Mouse (Mus musculus): ENCODE data around the gene Tcf7.
A peak's percentile ranks its signal among the peaks of the same experiment; 100 is the strongest.

The Tcf7 gene

GRCm38 (mm10) chr11:52282774-52283595 is at the start of gene Tcf7:
Gene Tcf7 (minus strand): TSS chr11:52283014.
- peak; percentile 76 for DNase-seq (ENCODE audit: low read depth, low spot score)

DNA sequence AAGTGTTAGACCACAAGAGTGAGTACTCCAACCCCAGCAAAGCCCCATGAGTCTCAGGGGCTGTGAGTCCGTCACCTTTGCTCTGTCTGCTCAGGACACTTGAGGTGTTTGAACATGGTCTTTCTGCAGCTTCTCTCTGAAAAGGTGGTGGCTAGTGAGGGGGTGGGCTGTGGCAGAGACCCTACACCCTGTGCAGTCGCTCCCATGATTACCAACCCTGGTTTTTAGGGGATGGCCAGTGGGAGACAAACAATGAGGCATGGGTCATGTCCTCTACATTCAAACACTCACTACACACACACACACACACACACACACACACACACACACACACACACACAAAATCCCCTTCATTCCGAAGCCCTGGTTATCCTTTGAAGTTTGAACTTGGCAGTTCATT is 44.5 kb upstream of the Tcf7 start:
- no peak for DNase-seq (ENCODE audit: low read depth, low spot score)

DNA sequence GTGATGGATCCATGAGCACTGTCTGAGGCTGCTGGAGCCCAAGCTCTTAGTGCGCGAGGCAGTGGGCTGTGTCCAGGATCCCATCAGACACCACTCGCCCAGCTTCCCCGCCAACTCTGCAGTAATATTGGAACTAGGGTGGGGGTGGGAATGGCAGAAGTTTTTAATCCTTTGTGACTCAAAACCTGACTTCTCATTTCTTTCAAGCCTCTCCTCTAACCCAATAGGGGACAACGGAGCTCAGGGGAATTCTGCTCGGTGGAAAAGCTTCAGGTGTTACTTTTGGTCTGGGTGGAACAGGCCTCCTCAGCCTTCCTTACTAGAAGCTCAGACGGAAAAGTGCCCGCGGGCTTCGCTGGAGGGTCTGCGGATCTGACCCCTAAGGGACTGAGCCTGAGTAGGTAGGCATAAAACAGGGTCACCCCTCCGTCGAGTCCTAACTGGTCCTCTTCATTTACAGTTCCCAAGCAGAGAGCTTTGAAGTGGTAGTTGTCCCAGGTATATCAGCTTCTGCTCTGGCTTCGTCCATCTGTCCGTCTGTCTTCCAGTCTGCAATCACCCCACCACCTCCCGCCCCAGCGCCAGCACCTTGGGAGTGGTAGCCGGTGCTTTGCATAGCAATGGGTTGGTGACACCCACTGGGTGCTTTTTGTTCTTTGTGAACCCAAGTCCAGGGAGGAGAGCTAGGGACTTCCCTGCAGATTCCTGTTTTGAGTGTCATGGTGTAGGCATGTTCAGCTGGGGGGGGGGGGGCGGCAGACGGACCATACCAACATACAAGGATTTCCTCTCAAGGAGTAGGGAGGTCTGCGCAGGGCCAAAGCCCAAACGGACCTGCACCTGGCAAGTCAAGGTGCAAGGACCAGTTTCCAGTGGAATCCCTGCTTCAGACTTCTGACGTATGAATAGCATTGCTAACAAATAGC is 41.9 kb upstream of the Tcf7 start:
- peak; percentile 55 for DNase-seq (ENCODE audit: low read depth, low spot score)

- no peak for DNase-seq (ENCODE audit: low read depth, low spot score)
These were observed 38.7 kb upstream of the Tcf7 start for GRCm38 (mm10) chr11:52321540-52321939.

GRCm38 (mm10) chr11:52320529-52320928 is 37.7 kb upstream of the Tcf7 start:
- no peak for DNase-seq (ENCODE audit: low read depth, low spot score)

- DNase-seq (ENCODE audit: low read depth, low spot score), result no peak
These were observed 36.9 kb upstream of the Tcf7 start for GRCm38 (mm10) chr11:52319664-52320063.

- DNase-seq (ENCODE audit: low read depth, low spot score), result peak; percentile 84
These were observed 35.6 kb upstream of the Tcf7 start for GRCm38 (mm10) chr11:52318445-52318844.

DNA sequence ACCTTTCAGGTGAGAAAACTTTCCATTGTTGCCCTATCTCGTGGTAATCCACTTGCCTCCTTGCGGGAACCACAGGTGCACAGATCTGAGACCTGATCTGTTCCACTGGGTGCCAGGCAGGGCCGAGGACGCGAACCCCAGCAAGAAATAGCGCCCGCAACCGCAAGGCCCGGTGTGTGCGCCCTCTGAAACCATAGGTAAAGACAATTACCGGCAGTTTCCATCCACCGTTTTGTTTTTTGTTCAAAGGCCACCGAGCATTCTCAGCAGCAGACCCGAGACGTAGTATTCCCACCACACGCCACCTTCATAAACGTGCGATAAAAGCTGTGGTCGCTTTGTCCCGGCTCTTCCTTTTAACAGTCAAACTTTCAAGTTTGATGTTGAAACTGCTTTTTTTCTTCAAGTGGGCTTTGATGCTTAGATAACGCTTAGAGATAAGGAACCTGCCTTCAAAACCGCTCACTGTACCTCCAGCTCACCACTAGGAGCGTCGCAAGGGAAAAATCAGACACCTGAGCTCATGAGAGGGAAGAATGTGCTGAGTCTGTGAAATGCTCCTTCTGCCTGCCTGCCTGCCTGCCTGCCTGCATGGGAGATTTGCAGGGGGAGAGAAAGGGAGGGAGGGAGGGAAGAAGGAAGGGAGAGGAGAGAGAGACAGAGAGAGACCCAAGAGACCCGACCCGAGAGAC is 31.4 kb upstream of the Tcf7 start:
- peak; percentile 98 for DNase-seq (ENCODE audit: low read depth, low spot score)

DNA sequence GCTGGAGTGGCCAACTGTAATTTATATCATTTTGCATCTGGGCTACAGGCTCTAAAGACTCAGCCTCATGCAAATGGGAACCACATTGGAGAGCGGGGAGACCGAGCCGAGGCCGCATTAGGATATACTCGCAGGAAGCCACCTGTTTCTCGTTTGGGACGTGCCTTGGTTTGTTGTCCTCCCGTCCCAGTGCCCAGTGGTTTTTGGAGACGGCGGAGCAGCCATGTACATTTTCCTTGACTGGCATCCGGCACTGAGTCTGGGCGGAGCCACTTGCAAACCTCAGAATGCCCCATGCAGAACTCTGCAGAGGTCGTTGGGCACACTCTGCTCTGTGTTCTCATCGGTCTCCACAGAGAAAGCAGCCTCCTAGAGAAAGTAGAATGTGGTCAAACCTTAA is 27.9 kb upstream of the Tcf7 start:
- peak; percentile 74 for DNase-seq (ENCODE audit: low read depth, low spot score)

GRCm38 (mm10) chr11:52309487-52309886 is 26.7 kb upstream of the Tcf7 start:
- DNase-seq (ENCODE audit: low read depth, low spot score), result peak; percentile 75

- no peak for DNase-seq (ENCODE audit: low read depth, low spot score)
These were observed 23.6 kb upstream of the Tcf7 start for GRCm38 (mm10) chr11:52306431-52306830.

DNA sequence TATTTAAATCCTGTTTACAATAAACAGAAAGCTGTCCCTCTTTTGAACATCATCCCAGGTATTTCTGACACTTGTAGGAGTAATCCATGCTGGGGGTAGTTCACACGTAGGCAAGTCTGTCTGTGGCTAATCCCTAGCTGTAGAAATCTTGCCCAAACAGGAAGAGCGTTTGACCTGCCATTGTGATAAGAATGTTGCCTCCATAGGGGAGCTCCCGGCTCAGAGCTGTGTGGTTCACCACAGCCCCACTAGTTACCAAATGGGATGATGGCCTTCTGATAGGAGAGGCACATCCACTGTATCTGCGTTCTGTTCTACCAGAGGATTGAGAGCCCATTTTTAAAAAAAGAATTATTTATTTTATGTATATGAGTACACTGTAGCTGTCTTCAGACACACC is 22.5 kb upstream of the Tcf7 start:
- DNase-seq (ENCODE audit: low read depth, low spot score), result peak; percentile 64

- no peak for DNase-seq (ENCODE audit: low read depth, low spot score)
These were observed 19.9 kb upstream of the Tcf7 start for GRCm38 (mm10) chr11:52302668-52303067.

- peak; percentile 91 for DNase-seq (ENCODE audit: low read depth, low spot score)
These were observed 16.9 kb upstream of the Tcf7 start for GRCm38 (mm10) chr11:52299687-52300086.

GRCm38 (mm10) chr11:52298955-52299354 is 16.1 kb upstream of the Tcf7 start:
- no peak for DNase-seq (ENCODE audit: low read depth, low spot score)

GRCm38 (mm10) chr11:52297352-52297751 is 14.5 kb upstream of the Tcf7 start:
- DNase-seq (ENCODE audit: low read depth, low spot score), result peak; percentile 84

GRCm38 (mm10) chr11:52294103-52294502 is 11.3 kb upstream of the Tcf7 start:
- DNase-seq (ENCODE audit: low read depth, low spot score), result peak; percentile 76

GRCm38 (mm10) chr11:52292894-52293293 is 10.1 kb upstream of the Tcf7 start:
- DNase-seq (ENCODE audit: low read depth, low spot score), result no peak

GRCm38 (mm10) chr11:52292346-52292745 is 9.5 kb upstream of the Tcf7 start:
- DNase-seq (ENCODE audit: low read depth, low spot score), result no peak

DNA sequence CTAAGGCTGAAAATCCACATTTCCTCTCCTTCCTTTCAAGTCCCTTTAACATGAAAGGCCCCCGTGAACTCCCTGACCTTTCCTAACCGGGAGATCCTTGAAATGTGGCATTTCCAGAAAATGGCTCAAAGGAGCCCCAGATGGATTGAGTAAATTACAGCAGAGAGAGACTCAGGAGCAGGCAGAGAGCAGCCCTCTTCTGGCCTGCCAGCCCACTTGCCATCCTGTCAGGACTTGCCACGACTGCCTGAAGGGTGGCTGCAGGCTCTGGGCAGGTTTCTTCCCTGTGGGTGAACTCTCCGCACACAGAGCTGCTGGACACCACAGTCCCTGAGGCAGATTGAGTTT is 4.1 kb upstream of the Tcf7 start:
- no peak for DNase-seq (ENCODE audit: low read depth, low spot score)

- DNase-seq (ENCODE audit: low read depth, low spot score), result no peak
These were observed 3.6 kb upstream of the Tcf7 start for GRCm38 (mm10) chr11:52286301-52286957.

Measured in CD4-positive helper T cell, adult 2 months (primary cell).